Comparison of ENCODE assay signal across 8 mouse cellular contexts in the genomic region with DNA sequence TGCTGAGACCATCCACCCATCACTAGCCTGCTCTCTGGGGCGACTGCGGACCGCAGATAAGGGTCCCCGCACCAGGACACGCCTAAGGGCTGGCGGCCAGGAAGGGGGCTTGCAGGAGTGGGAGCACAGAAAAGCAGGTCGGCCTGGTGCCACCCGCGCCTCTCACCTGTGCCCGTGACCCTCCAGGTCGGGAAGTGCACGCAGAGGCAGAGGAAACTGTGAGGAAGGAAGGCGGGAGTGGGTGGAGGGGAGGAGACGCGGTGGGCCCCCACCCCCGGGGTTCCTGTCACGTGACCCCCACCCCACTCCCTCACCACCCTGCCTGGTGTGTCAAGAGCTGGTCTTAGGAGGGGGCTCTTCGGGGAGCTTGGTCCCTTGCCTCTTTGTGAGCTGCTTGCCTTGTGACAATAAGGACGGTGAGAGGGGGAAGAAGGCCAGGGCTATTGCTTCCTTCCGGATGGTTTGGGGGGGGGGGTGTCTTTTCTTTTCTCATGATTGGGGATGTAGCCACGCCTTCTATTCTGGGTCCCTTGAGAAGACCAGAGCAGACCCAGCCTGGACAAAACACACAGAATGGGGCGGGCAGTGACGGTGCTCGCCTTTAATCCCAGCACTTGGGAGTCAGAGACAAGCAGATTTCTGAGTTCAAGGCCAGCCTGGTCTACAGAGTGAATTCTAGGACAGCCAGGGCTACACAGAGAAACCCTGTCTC. TPM values are rescaled to one million over a fixed set of nuclear protein-coding genes. Genes with fewer than 3 reads are reported as not detected.
A peak's percentile ranks its signal among the peaks of the same experiment; 100 is the strongest.
DNase-seq lines count a peak whose midpoint lies in the region; ATAC-seq and TF ChIP-seq lines count a peak whose summit lies in the region.

Gene Tmc8 (plus strand): TSS at position 84 of the 712 bp plus-strand sequence.
Gene Tmc6 (minus strand): TSS at position 206 of the 712 bp plus-strand sequence.

- H3K36me3 ChIP-seq in CH12.LX (replicated peaks in 1 of 2; ENCODE audit: control insufficient read depth in 1 of 2, insufficient read depth in 1 of 2, low read length in 1 of 2) = peaks cover 8 to 44% of the 10 kb centered on the region in 2 experiments
- peaks cover 6% of the 10 kb centered on the region; the same call in 1 of the 2 replicates for H3K36me3 ChIP-seq in embryonic facial prominence, embryonic 10.5 days (replicated peaks)
- peaks cover 5% of the 10 kb centered on the region; the same call in 1 of the 2 replicates for H3K36me3 ChIP-seq in heart, postnatal 0 days (replicated peaks; ENCODE audit: control insufficient read depth, insufficient read depth, low read length)
- 0 out of 2 replicates have a peak, but pooled peaks cover 2% of the 10 kb centered on the region for H3K36me3 ChIP-seq in stomach, postnatal 0 days (ENCODE audit: control insufficient read depth, insufficient read depth, low read length)

- H3K27ac ChIP-seq in CH12.LX (ENCODE audit: insufficient read depth, low read depth) = peak within 1 kb of the TSS; percentile 50
- H3K27ac ChIP-seq in embryonic facial prominence, embryonic 10.5 days (replicated peaks) = peak within 1 kb of the TSS; percentile 71
- peak within 1 kb of the TSS; percentile 97 for H3K27ac ChIP-seq in heart, postnatal 0 days (ENCODE audit: low read depth)
- H3K27ac ChIP-seq in stomach, postnatal 0 days (replicated peaks) = peak within 1 kb of the TSS; percentile 98

- intact Hi-C loops in gastrocnemius, postnatal 14 days (cut with DNase I; ENCODE audit: low total_unique reads) = no loop called here

- no peaks in the 10 kb centered on the region for H3K27me3 ChIP-seq in CH12.LX (replicated peaks)
- H3K27me3 ChIP-seq in embryonic facial prominence, embryonic 10.5 days (replicated peaks; ENCODE audit: low read depth, poor library complexity, severe bottlenecking) = peaks cover 62% of the 10 kb centered on the region
- H3K27me3 ChIP-seq in heart, postnatal 0 days (ENCODE audit: control insufficient read depth, insufficient read depth, low read length) = no peaks in the 10 kb centered on the region
- H3K27me3 ChIP-seq in stomach, postnatal 0 days (ENCODE audit: control insufficient read depth, insufficient read depth, low read length) = no peaks in the 10 kb centered on the region

- H3K4me2 ChIP-seq in CH12.LX (ENCODE audit: insufficient read depth, low read depth, poor library complexity, severe bottlenecking) = peak within 1 kb of the TSS; percentile 41
- H3K4me2 ChIP-seq in heart, postnatal 0 days (ENCODE audit: low read depth, low read length) = peak within 1 kb of the TSS; percentile 88
- H3K4me2 ChIP-seq in stomach, postnatal 0 days (replicated peaks; ENCODE audit: low read depth) = peak within 1 kb of the TSS; percentile 80

- WGBS in embryonic facial prominence, embryonic 10.5 days = 36% methylated on average over 24 of the region's 24 CpGs
- 32% methylated on average over 21 of the region's 24 CpGs for WGBS in heart, postnatal 0 days
- 61% methylated on average over 24 of the region's 24 CpGs for WGBS in large intestine, adult 2 months
- 46% methylated on average over 21 of the region's 24 CpGs for WGBS in stomach, postnatal 0 days

- no peaks in the 10 kb centered on the region for H3K9me3 ChIP-seq in CH12.LX (replicated peaks; ENCODE audit: low read length)
- H3K9me3 ChIP-seq in embryonic facial prominence, embryonic 10.5 days = no peaks in the 10 kb centered on the region
- no peaks in the 10 kb centered on the region for H3K9me3 ChIP-seq in heart, postnatal 0 days (replicated peaks; ENCODE audit: control insufficient read depth, low read length)
- H3K9me3 ChIP-seq in stomach, postnatal 0 days (ENCODE audit: control insufficient read depth, low read length) = no peaks in the 10 kb centered on the region

- dilution Hi-C loops in CH12.LX (cut with MboI; ENCODE audit: extremely low pct_ligation_motif_present, extremely low pct_unique_long_range_greater_than_20kb, low sequenced_read_pairs) = no loop called here

- H3K4me1 ChIP-seq in CH12.LX (ENCODE audit: control insufficient read depth in 1 of 2, insufficient read depth in 2 of 2) = peaks cover 8 to 57% of the 10 kb centered on the region in 2 experiments; a peak in 3 of 4 replicates
- peaks cover 64% of the 10 kb centered on the region for H3K4me1 ChIP-seq in embryonic facial prominence, embryonic 10.5 days
- H3K4me1 ChIP-seq in heart, postnatal 0 days (ENCODE audit: control insufficient read depth, insufficient read depth) = peaks cover 30% of the 10 kb centered on the region
- H3K4me1 ChIP-seq in stomach, postnatal 0 days (replicated peaks; ENCODE audit: control insufficient read depth, insufficient read depth) = peaks cover 9% of the 10 kb centered on the region

- peak within 1 kb of the TSS; percentile 19 for H3K9ac ChIP-seq in CH12.LX (ENCODE audit: insufficient read depth, low read depth)
- peak within 1 kb of the TSS; percentile 64 for H3K9ac ChIP-seq in heart, postnatal 0 days (replicated peaks; ENCODE audit: low read depth, low read length)
- peak within 1 kb of the TSS; percentile 31 for H3K9ac ChIP-seq in stomach, postnatal 0 days (ENCODE audit: low read length)

- TF ChIP-seq CTCF in CH12.LX (conservative IDR thresholded peaks at IDR 0.05 in 1 of 2, IDR thresholded peaks at IDR 0.05 in 1 of 2; ENCODE audit: low read depth in 2 of 2, low read length in 2 of 2) = no peak
- no peak for TF ChIP-seq CTCF in heart, postnatal 0 days (IDR thresholded peaks at IDR 0.05; ENCODE audit: low read depth)
- no peak for TF ChIP-seq CTCF in stomach, postnatal 0 days (IDR thresholded peaks at IDR 0.05; ENCODE audit: low read depth)

- in situ Hi-C loops in CH12.LX (cut with MboI; ENCODE audit: low pct_ligation_motif_present, low pct_unique_long_range_greater_than_20kb, low sequenced_read_pairs) = no loop called here

- no peak for TF ChIP-seq RAD21 in CH12.LX (IDR thresholded peaks at IDR 0.05; ENCODE audit: low read depth, low read length)

- no peak for ATAC-seq in heart, postnatal 0 days (ENCODE audit: insufficient read depth, low read depth)
- peak; percentile 11 for ATAC-seq in megakaryocyte-erythroid progenitor cell, adult 5-6 weeks (replicated peaks; ENCODE audit: low FRiP score, low TSS enrichment, poor library complexity, severe bottlenecking)
- ATAC-seq in stomach, postnatal 0 days (ENCODE audit: low FRiP score, low TSS enrichment) = no peak

- TF ChIP-seq POLR2A in CH12.LX (IDR thresholded peaks at IDR 0.05; ENCODE audit: low read depth, low read length) = no peak; the same call in none of the 2 replicates

- peak; percentile 27 for DNase-seq in CH12.LX (ENCODE audit: extremely low read depth)
- DNase-seq in embryonic facial prominence, embryonic 10.5 days (ENCODE audit: low spot score) = peak; percentile 24
- no peak for DNase-seq in heart, postnatal 0 days (ENCODE audit: low spot score)
- no peak for DNase-seq in large intestine, adult 2 months (ENCODE audit: low read depth, low spot score)
- no peak for DNase-seq in stomach, postnatal 0 days (ENCODE audit: low spot score)
- no peak for DNase-seq in left cerebral cortex, adult 11 months (ENCODE audit: low spot score)
- no peak for DNase-seq in gastrocnemius, postnatal 14 days

- no peaks in the 10 kb centered on the region for H3K79me2 ChIP-seq in CH12.LX (replicated peaks; ENCODE audit: control insufficient read depth, extremely low read depth, insufficient read depth, poor library complexity, severe bottlenecking)

- TF ChIP-seq EP300 in CH12.LX (IDR thresholded peaks at IDR 0.05; ENCODE audit: low read length) = no peak
- TF ChIP-seq EP300 in heart, postnatal 0 days (IDR thresholded peaks at IDR 0.05; ENCODE audit: low read depth) = no peak
- TF ChIP-seq EP300 in stomach, postnatal 0 days (optimal IDR thresholded peaks at IDR 0.05) = no peak

- H3K4me3 ChIP-seq in CH12.LX (replicated peaks in 1 of 3; ENCODE audit: low read depth in 2 of 3, low read length in 2 of 3, poor library complexity in 1 of 3) = peak within 1 kb of the TSS; percentile 31 to 94 (median 71)
- peak within 1 kb of the TSS; percentile 61 for H3K4me3 ChIP-seq in embryonic facial prominence, embryonic 10.5 days
- peak within 1 kb of the TSS; percentile 54 for H3K4me3 ChIP-seq in heart, postnatal 0 days (ENCODE audit: low read depth, low read length)
- peak within 1 kb of the TSS; percentile 17 for H3K4me3 ChIP-seq in stomach, postnatal 0 days (ENCODE audit: low read depth, low read length)

TF ChIP-seq in CH12.LX, 34 proteins besides CTCF, POLR2A, EP300 and RAD21 (continues in another document):
- peak; percentile 79 for TF ChIP-seq BHLHE40 (IDR thresholded peaks at IDR 0.05; ENCODE audit: low read depth, low read length)
- peak; percentile 12; the same call in 1 of the 2 replicates for TF ChIP-seq ELF1 (IDR thresholded peaks at IDR 0.05; ENCODE audit: low read depth, low read length)
- no peak for TF ChIP-seq TBP (conservative IDR thresholded peaks at IDR 0.05; ENCODE audit: low read depth, low read length)
- TF ChIP-seq RCOR1 (conservative IDR thresholded peaks at IDR 0.05; ENCODE audit: low read depth, low read length) = no peak

RNA-seq across cellular contexts. Expression of gene Tmc8, which starts in this region (rescaled TPM):
- total RNA-seq in CH12.LX (2012; rRNA removed) (4.0 and 6.1 TPM in 2 replicates), CH12.LX (2014; rRNA removed) (1.4 and 2.2 TPM in 2 replicates)
- 8.8 and 9.8 TPM in 2 replicates for polyA plus RNA-seq in CH12.LX (2012; ENCODE audit: insufficient read length, low read depth)
- 1.2 and 1.4 TPM in 2 replicates for polyA plus RNA-seq in embryonic facial prominence, embryonic 10.5 days (2016; fragmentation: Nextera tagmentation; extraction: Ambion mirVana)
- total RNA-seq in heart, postnatal 0 days (2014; rRNA removed; ENCODE audit: low replicate concordance) = 2.6 and 8.7 TPM in 2 replicates
- polyA plus RNA-seq in heart, postnatal 0 days (2015; fragmentation: Nextera tagmentation; extraction: Ambion mirVana) = 1.4 and 2.3 TPM in 2 replicates
- 25.5 and 33.4 TPM in 2 replicates for polyA plus RNA-seq in large intestine, adult 2 months (2012; rRNA removed)
- 16.2 and 38.2 TPM in 2 replicates for total RNA-seq in megakaryocyte-erythroid progenitor cell, adult 5-6 weeks (2014; fragmentation: Nextera tagmentation)
- total RNA-seq in megakaryocyte-erythroid progenitor cell, adult 5-6 weeks (2017) = 7.3 and 11.3 TPM in 2 replicates
- polyA plus RNA-seq in stomach, postnatal 0 days (2015; fragmentation: Nextera tagmentation; extraction: Ambion mirVana) = 8.9 and 10.0 TPM in 2 replicates
- total RNA-seq in gastrocnemius, postnatal 14 days (2021) = 1 to 10 TPM; 1.1 TPM

RNA-seq across cellular contexts. Expression of gene Tmc6, which starts in this region (rescaled TPM):
- total RNA-seq in CH12.LX (2012; rRNA removed) (24.8 and 26.8 TPM in 2 replicates), CH12.LX (2014; rRNA removed) (16.3 and 16.8 TPM in 2 replicates)
- polyA plus RNA-seq in CH12.LX (2012; ENCODE audit: insufficient read length, low read depth) = 28.4 and 30.0 TPM in 2 replicates
- polyA plus RNA-seq in embryonic facial prominence, embryonic 10.5 days (2016; fragmentation: Nextera tagmentation; extraction: Ambion mirVana) = 16.6 and 19.8 TPM in 2 replicates
- total RNA-seq in heart, postnatal 0 days (2014; rRNA removed; ENCODE audit: low replicate concordance) = 23.4 and 31.8 TPM in 2 replicates
- 16.3 and 20.4 TPM in 2 replicates for polyA plus RNA-seq in heart, postnatal 0 days (2015; fragmentation: Nextera tagmentation; extraction: Ambion mirVana)
- 66.3 and 76.5 TPM in 2 replicates for polyA plus RNA-seq in large intestine, adult 2 months (2012; rRNA removed)
- total RNA-seq in megakaryocyte-erythroid progenitor cell, adult 5-6 weeks (2014; fragmentation: Nextera tagmentation) = 101 and 172 TPM in 2 replicates
- 13.6 and 39.7 TPM in 2 replicates for total RNA-seq in megakaryocyte-erythroid progenitor cell, adult 5-6 weeks (2017)
- polyA plus RNA-seq in stomach, postnatal 0 days (2015; fragmentation: Nextera tagmentation; extraction: Ambion mirVana) = 21.0 and 24.1 TPM in 2 replicates
- total RNA-seq in gastrocnemius, postnatal 14 days (2021) = 10 to 100 TPM in 1 of 2 experiments, 1 to 10 TPM in 1; 9.4 to 15.4 TPM

Comparison
In these comparisons a context has a peak if more than half of its experiments do, and no peak if none do; other contexts are left out.
1. DNase-seq: peak in CH12.LX (single experiment) and embryonic facial prominence, embryonic 10.5 days (single experiment); none in heart, postnatal 0 days (single experiment), large intestine, adult 2 months (single experiment), stomach, postnatal 0 days (single experiment), left cerebral cortex, adult 11 months (single experiment) and gastrocnemius, postnatal 14 days (single experiment).
2. H3K4me3 ChIP-seq: peak in every context shown above with its lines; median percentile 71 in CH12.LX; 61 in embryonic facial prominence, embryonic 10.5 days; 54 in heart, postnatal 0 days; 17 in stomach, postnatal 0 days.
3. Peak in every context shown above with its lines, with median percentiles within 50 percentile points of each other: H3K27ac ChIP-seq, H3K4me2 ChIP-seq and H3K9ac ChIP-seq.